Mouse (Mus musculus) limb, embryonic 15.5 days (tissue): ENCODE results near the gene Dop1b. TPM values are rescaled to one million over a fixed set of nuclear protein-coding genes. Genes with fewer than 3 reads are reported as not detected.
"Not testable (repeated sequence)": the region's sequence is repeated elsewhere in the genome, so short reads cannot be mapped to it uniquely, and the experiment has no call there.

Source experiments
- ATAC-seq: fragments of 200-750 bp; cut with Nextera tagmentation; 2 replicates; pipeline ENCODE4 v1.8.0; 2017; ENCODE audit warnings: low read depth, moderate TSS enrichment; ENCODE audit not compliant: insufficient number of reproducible peaks, low FRiP score, low TSS enrichment
- H3K27ac ChIP-seq: fragments of 300-500 bp; sonication (generic); 2 replicates; pipeline ENCODE4 v1.5.1; 2015; ENCODE audit warnings: moderate library complexity, mild to moderate bottlenecking, inconsistent platforms
- H3K27me3 ChIP-seq: fragments of 300-500 bp; sonication (generic); 2 replicates; pipeline ENCODE4 v1.6.1; 2015; ENCODE audit warnings: inconsistent platforms
- H3K36me3 ChIP-seq: fragments of 300-500 bp; sonication (generic); 2 replicates; pipeline ENCODE4 v1.6.1; 2015; ENCODE audit warnings: inconsistent platforms
- H3K4me1 ChIP-seq: fragments of 300-500 bp; sonication (generic); 2 replicates; pipeline ENCODE4 v1.6.1; 2015; ENCODE audit warnings: inconsistent platforms
- H3K4me2 ChIP-seq: fragments of 300-500 bp; sonication (generic); 2 replicates; pipeline ENCODE4 v1.6.1; 2015; ENCODE audit warnings: mild to moderate bottlenecking, inconsistent platforms
- H3K4me3 ChIP-seq: fragments of 300-500 bp; sonication (generic); 2 replicates; pipeline ENCODE4 v1.5.1; 2015; ENCODE audit warnings: mild to moderate bottlenecking, inconsistent platforms
- H3K9ac ChIP-seq: fragments of 300-500 bp; sonication (generic); 2 replicates; pipeline ENCODE4 v1.6.1; 2015; ENCODE audit warnings: inconsistent platforms
- H3K9me3 ChIP-seq: fragments of 300-500 bp; sonication (generic); 2 replicates; pipeline ENCODE4 v1.6.1; 2016; ENCODE audit warnings: inconsistent platforms
- WGBS: fragments of 180-500 bp; shearing (Covaris S2); methylation state at CpG from one replicate; pipeline ENCODE4 v1.1.7; 2015; 5-methylcytosine and 5-hydroxymethylcytosine counted together
- polyA plus RNA-seq: library from polyadenylated mRNA; unstranded; fragments of >200 nt; fragmentation: Nextera tagmentation; extraction: Ambion mirVana; gene quantifications from 2 replicates; pipeline ENCODE4 v1.2.1, GENCODE M21; 2015

Dop1b gene
- polyA plus RNA-seq, 1 experiment from 2014 or later: 15.0 TPM

- Histone ChIP-seq H3K4me2 (no peak overlapping the region), H3K4me3 (no peak overlapping the region), H3K4me1 (no peaks in the 10 kb centered on the region), H3K9ac (no peak overlapping the region), H3K27ac (no peak overlapping the region), H3K9me3 (peaks cover 7% of the 10 kb centered on the region; the same call in 1 of the 2 replicates), H3K36me3 (no peaks in the 10 kb centered on the region), H3K27me3 (no peaks in the 10 kb centered on the region)
- ATAC-seq: no peak
- 89% methylated on average over 4 of the region's 4 CpGs for WGBS
Measured at GRCm38 (mm10) chr16:93825463-93825862, 113.8 kb downstream of the Dop1b start.

GRCm38 (mm10) chr16:93826054-93826453 lies 114.3 kb downstream of the Dop1b start:
- Histone ChIP-seq H3K9me3 (peaks cover 7% of the 10 kb centered on the region; the same call in 1 of the 2 replicates), H3K27ac (no peak overlapping the region), H3K4me2 (no peak overlapping the region), H3K36me3 (no peaks in the 10 kb centered on the region), H3K4me3 (no peak overlapping the region), H3K27me3 (no peaks in the 10 kb centered on the region), H3K9ac (no peak overlapping the region), H3K4me1 (no peaks in the 10 kb centered on the region)
- no peak for ATAC-seq
- WGBS: 62% methylated on average over 11 of the region's 11 CpGs

- not testable (repeated sequence) for H3K27ac ChIP-seq, H3K27me3 ChIP-seq, H3K36me3 ChIP-seq, H3K9me3 ChIP-seq, H3K4me3 ChIP-seq, H3K4me1 ChIP-seq, ATAC-seq, H3K9ac ChIP-seq, H3K4me2 ChIP-seq
- 59% methylated on average over 4 of the region's 5 CpGs for WGBS
Measured at GRCm38 (mm10) chr16:93826478-93826877, 114.8 kb downstream of the Dop1b start.

- no peak overlapping the region for H3K9ac ChIP-seq
- no peaks in the 10 kb centered on the region for H3K27me3 ChIP-seq
- H3K4me2 ChIP-seq: no peak overlapping the region
- H3K27ac ChIP-seq: no peak overlapping the region
- peaks cover 7% of the 10 kb centered on the region; the same call in 1 of the 2 replicates for H3K9me3 ChIP-seq
- no peak overlapping the region for H3K4me3 ChIP-seq
- no peak for ATAC-seq
- no peaks in the 10 kb centered on the region for H3K4me1 ChIP-seq
- WGBS: 87% methylated on average over 6 of the region's 6 CpGs
- no peaks in the 10 kb centered on the region for H3K36me3 ChIP-seq
Measured at GRCm38 (mm10) chr16:93826909-93827308, 115.2 kb downstream of the Dop1b start.

GRCm38 (mm10) chr16:93829526-93829925 lies 117.8 kb downstream of the Dop1b start:
- Histone ChIP-seq H3K36me3 (no peaks in the 10 kb centered on the region), H3K4me2 (no peak overlapping the region), H3K4me1 (peaks cover 13% of the 10 kb centered on the region), H3K27me3 (no peaks in the 10 kb centered on the region), H3K9ac (no peak overlapping the region), H3K9me3 (no peaks in the 10 kb centered on the region), H3K4me3 (no peak overlapping the region), H3K27ac (no peak overlapping the region)
- WGBS: 91% methylated on average over 15 of the region's 15 CpGs
- no peak for ATAC-seq

- Histone ChIP-seq H3K9ac (no peak overlapping the region), H3K9me3 (no peaks in the 10 kb centered on the region), H3K36me3 (no peaks in the 10 kb centered on the region), H3K4me3 (no peak overlapping the region), H3K4me2 (no peak overlapping the region), H3K27ac (no peak overlapping the region), H3K4me1 (peaks cover 13% of the 10 kb centered on the region), H3K27me3 (no peaks in the 10 kb centered on the region)
- 81% methylated on average over 9 of the region's 9 CpGs for WGBS
- no peak for ATAC-seq
Measured at GRCm38 (mm10) chr16:93830071-93830470, 118.4 kb downstream of the Dop1b start.

GRCm38 (mm10) chr16:93830916-93831315 lies 119.2 kb downstream of the Dop1b start:
- 66% methylated on average over 5 of the region's 5 CpGs for WGBS
- H3K36me3 ChIP-seq: no peaks in the 10 kb centered on the region
- peaks cover 13% of the 10 kb centered on the region for H3K4me1 ChIP-seq
- no peak overlapping the region for H3K4me2 ChIP-seq
- H3K9ac ChIP-seq: no peak overlapping the region
- H3K27ac ChIP-seq: no peak overlapping the region
- no peak overlapping the region for H3K4me3 ChIP-seq
- no peaks in the 10 kb centered on the region for H3K27me3 ChIP-seq
- H3K9me3 ChIP-seq: no peaks in the 10 kb centered on the region
- ATAC-seq: no peak

- Histone ChIP-seq H3K4me2 (peak within 1 kb of the TSS; percentile 69), H3K9ac (peak within 1 kb of the TSS; percentile 98), H3K36me3 (no peaks in the 10 kb centered on the region), H3K27me3 (no peaks in the 10 kb centered on the region), H3K9me3 (no peaks in the 10 kb centered on the region), H3K4me1 (peaks cover 13% of the 10 kb centered on the region), H3K4me3 (peak within 1 kb of the TSS; percentile 92), H3K27ac (peak within 1 kb of the TSS; percentile 96)
- 11% methylated on average over 55 of the region's 55 CpGs for WGBS
- ATAC-seq: peak; percentile 96
Measured at GRCm38 (mm10) chr16:93831627-93832395, 120.1 kb downstream of the Dop1b start, which contains the start of gene Morc3. Morc3 (plus strand) TSS chr16:93832121.

- H3K9ac ChIP-seq: peak overlapping the region; percentile 98
- under 1% methylated on average over 58 of the region's 69 CpGs for WGBS
- peak; percentile 45; the same call in 1 of the 2 replicates for ATAC-seq
- H3K4me2 ChIP-seq: peak overlapping the region; percentile 69
- no peaks in the 10 kb centered on the region for H3K27me3 ChIP-seq
- H3K9me3 ChIP-seq: no peaks in the 10 kb centered on the region
- peak overlapping the region; percentile 92 for H3K4me3 ChIP-seq
- H3K36me3 ChIP-seq: no peaks in the 10 kb centered on the region
- H3K27ac ChIP-seq: peak overlapping the region; percentile 96
- H3K4me1 ChIP-seq: peaks cover 13% of the 10 kb centered on the region
Measured at GRCm38 (mm10) chr16:93832451-93833276, 121.0 kb downstream of the Dop1b start.

GRCm38 (mm10) chr16:93833551-93833950 lies 121.8 kb downstream of the Dop1b start:
- 88% methylated on average over 6 of the region's 6 CpGs for WGBS
- Histone ChIP-seq H3K9ac (no peak overlapping the region), H3K4me1 (peaks cover 13% of the 10 kb centered on the region), H3K4me2 (peak overlapping the region; percentile 69), H3K4me3 (peak overlapping the region; percentile 92), H3K27ac (no peak overlapping the region), H3K36me3 (no peaks in the 10 kb centered on the region), H3K27me3 (no peaks in the 10 kb centered on the region), H3K9me3 (no peaks in the 10 kb centered on the region)
- no peak for ATAC-seq

- WGBS: 90% methylated on average over 2 of the region's 2 CpGs
- ATAC-seq: no peak
Measured at GRCm38 (mm10) chr16:93834076-93834475, 122.4 kb downstream of the Dop1b start.

GRCm38 (mm10) chr16:93839049-93839448 lies 127.3 kb downstream of the Dop1b start:
- H3K4me1 ChIP-seq: no peaks in the 10 kb centered on the region; the same call in 1 of the 2 replicates
- no peaks in the 10 kb centered on the region for H3K27me3 ChIP-seq
- no peak overlapping the region for H3K4me2 ChIP-seq
- no peak overlapping the region for H3K4me3 ChIP-seq
- no peak overlapping the region for H3K27ac ChIP-seq
- 90% methylated on average over 1 of the region's 1 CpGs for WGBS
- ATAC-seq: no peak
- no peak overlapping the region for H3K9ac ChIP-seq
- H3K9me3 ChIP-seq: no peaks in the 10 kb centered on the region
- no peaks in the 10 kb centered on the region for H3K36me3 ChIP-seq

More at GRCm38 (mm10) chr16:93834076-93834475, 122.4 kb downstream of the Dop1b start:
- Histone ChIP-seq H3K4me2 (no peak overlapping the region), H3K27ac (no peak overlapping the region), H3K36me3 (no peaks in the 10 kb centered on the region), H3K4me3 (no peak overlapping the region), H3K9ac (no peak overlapping the region), H3K4me1 (peaks cover 13% of the 10 kb centered on the region), H3K27me3 (no peaks in the 10 kb centered on the region), H3K9me3 (no peaks in the 10 kb centered on the region)
